Mouse (Mus musculus) NIH3T3 (cell line): Measurements from ENCODE around the gene Dhx9.
A peak's percentile ranks its signal among the peaks of the same experiment; 100 is the strongest.
"Not testable (repeated sequence)": the region's sequence is repeated elsewhere in the genome, so short reads cannot be mapped to it uniquely, and the experiment has no call there.

Source experiments
- DNase-seq: peaks from one replicate; pipeline ENCODE4 v3.0.0-alpha.2; 2012; ENCODE audit warnings: low read depth

Dhx9 gene

DNA sequence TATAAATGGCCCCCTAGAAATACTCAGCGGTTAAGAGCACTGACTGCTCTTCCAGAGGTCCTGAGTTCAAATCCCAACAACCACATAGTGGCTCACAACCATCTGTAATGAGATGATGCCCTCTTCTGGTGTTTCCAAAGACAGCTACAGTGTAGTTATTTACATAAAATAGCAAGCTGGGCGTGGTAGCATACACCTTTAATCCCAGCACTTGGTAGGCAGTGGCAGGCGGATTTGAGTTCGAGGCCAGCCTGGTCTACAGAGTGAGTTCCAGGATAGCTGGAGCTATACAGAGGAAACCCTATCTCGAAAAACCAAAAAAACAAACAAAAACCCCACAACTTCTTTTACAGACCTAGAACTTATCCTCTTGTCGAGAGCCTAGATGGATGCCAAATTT, 1.3 kb downstream of the Dhx9 start:
- not testable (repeated sequence) for DNase-seq

DNA sequence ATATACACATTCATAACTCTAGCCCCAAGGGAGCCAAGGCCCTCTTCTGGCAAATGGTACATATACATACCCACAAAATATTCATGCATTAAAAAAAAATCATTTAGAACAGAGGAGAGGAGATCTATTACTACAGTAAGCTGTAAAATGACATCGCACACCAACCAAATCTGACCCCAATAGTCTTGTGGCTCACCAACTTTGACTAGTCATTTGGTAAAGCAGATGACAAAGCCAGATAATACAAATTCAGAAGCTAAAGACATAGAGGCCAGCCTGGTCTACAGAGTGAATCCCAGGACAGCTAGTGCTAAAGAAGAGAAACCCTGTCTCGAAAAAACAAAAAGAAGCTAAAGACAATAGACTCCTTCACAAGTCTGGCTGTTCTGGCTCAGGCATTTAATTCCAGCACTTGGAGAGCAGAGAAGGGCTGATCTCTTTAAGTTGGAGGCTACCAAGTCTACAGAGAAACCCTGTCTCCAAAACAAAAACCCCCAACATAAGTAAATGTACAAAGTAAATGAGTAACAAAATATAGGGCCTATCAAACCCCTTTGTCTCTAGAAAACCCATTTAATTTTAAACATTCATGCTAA, 2.2 kb downstream of the Dhx9 start:
- peak; percentile 39 for DNase-seq

DNA sequence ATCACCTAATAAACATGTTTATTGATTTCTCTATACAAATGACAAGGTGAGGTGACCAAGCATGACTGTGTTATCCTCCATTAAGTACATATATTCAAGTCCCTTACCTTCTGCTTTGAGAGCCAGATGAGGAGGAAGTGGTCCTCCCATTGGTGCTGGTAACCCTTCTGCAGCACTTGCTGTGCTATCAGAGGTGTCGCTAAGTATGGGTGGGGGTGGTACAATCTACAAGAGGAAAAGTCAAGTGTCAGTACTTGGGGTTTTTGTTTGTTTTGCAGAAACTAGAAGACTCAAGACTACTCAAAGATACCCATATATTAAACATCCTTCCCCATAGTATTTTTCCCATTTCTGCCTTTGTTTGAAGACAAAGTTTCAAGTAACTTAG, 6.4 kb downstream of the Dhx9 start:
- no peak for DNase-seq

DNA sequence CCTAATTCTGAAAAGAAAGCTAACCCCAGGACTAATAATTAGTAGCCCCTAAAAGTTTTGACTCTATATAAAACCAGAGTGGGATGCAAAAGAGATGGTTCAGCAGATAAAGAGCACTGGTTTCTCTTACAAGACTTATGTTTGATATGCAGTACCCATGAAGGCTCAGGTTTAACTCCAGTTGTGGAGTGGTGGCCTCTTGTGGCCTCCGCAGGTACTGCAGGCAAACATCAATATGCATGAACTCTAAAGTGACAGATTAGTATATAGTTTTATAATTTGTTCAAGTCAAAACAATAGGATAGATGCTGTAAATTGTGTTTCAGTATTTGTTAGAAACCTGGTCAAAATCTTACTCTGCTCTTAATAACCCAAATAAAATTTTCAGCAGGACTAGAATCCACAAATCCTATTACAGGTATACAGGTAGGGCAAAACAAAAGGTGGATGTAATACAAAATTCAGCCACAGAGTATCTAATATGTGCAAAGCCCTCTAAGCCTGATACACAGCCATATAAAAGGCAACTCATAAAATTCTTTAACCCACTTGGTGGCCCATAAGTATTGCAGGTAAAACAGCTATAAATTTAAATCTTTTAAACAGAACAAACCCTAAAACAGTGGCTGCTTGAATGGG, 7.0 kb downstream of the Dhx9 start:
- peak; percentile 81 for DNase-seq

DNA sequence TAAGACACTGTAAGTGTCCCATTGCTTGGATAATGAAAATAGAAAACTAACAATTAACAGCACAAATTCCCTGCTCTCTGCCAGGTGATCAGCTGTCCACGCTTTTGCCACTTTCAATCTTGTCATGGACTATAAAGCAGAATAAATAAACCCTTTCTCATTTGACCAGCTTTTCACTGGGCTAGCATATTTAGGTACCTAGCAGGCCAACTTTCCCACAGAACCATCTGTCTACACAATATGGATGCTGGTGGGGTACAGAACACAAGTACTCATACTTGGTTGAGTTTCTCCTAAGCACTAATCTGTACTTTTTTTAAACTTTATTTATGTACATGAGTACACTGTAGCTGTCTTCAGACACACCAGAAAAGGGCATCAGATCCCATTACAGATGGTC, 8.2 kb downstream of the Dhx9 start:
- no peak for DNase-seq

DNA sequence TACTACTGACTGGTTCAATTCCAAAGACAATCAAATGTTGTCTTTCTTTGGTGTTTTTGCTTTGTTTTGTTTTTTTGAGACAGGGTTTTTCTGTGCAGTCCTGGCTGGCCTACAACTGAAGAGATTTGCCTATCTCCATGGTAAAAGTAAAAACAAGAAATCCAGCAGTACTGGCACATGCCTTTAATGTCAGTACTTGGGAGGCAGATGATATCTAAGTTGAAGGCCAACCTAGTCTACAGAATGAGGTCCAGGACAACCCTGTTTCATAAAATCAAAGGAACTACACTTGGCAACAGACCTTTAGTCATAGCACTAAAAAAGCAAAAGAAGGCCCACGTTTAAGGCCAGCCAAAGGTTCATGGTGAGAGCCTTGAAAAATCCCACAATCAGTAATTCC, 25.7 kb downstream of the Dhx9 start:
- no peak for DNase-seq

DNA sequence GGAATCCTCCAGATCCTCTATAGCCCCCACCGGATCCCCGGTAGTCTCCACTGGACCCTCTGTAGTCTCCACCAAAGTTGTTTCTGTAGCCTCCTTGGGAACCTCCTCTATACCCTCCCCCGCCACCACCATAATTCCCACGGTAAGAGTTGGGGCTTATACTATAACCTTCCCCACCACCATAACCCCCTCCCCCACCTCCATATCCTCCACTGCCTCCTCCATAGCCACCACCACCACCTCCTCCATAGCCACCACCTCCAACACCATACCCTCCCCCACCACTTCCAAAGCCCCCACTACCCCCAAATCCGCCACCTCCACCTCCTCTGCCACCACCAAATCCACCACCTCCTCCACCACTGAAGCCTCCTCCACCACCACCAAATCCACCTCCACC, 31.3 kb downstream of the Dhx9 start:
- no peak for DNase-seq

DNA sequence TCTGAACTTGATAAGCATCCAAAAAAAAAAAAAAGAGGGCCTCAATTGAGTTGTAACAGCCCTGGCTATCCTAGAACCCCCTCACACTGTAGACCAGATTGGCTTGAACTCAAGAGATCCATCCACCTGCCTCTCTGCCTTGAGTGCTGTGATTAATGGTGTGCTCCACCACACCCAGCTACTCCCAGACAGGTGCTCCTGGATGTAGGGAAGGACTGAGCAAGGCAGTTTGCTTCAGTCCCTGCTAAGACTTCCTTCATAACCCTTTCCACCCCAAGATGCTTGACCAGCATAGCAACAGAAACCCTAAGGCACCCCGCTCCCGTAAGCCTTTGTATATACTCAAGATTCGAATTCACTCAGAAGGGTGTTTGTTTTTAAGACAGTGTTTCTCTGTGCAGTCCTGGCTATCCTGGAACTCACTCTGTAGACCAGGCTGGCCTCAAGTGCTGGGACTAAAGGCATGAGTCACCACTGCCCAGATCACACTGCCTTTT, 34.3 kb downstream of the Dhx9 start:
- DNase-seq: no peak

DNA sequence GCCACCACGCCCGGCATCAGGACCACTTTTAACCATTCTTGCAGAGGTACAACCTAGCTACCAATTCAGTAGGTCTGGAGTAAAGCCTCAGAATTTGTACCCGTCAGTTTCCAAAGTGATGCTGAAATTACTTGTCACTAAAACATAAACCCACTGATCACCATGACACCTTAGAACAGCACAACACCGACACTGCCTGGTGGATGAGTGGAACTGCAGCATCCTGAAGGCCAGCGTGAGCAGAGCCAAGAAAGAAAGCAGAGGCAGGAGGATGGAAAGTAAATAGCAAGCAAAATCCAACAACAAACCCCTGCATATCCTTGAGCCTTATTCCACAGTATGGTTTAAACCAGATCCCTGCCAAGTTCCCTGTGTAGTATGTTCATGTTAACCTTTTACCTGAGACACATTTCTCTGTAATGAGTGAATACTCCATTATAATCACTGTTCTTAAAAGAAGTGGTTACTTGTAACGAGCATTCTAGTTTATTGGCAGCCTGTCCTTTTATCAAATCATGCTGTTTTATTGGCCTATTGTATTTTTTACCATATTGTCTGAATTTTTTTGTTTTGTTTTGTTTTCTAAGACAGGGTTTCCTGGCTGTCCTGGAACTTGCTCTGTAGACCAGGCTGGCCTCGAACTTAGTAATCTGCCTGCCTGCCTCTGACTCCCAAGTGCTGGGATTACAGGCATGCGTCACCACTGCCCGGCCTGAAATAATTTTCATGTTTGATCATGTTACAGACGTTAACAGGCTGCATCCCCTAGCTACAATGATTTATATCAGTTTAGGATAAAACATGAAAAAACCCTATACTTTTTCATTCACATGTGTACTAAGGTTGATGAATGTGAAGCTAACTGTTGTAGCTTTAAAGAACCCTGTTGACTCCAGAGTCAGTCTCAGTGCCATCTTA, 36.0 kb downstream of the Dhx9 start:
- DNase-seq: peak; percentile 80

DNA sequence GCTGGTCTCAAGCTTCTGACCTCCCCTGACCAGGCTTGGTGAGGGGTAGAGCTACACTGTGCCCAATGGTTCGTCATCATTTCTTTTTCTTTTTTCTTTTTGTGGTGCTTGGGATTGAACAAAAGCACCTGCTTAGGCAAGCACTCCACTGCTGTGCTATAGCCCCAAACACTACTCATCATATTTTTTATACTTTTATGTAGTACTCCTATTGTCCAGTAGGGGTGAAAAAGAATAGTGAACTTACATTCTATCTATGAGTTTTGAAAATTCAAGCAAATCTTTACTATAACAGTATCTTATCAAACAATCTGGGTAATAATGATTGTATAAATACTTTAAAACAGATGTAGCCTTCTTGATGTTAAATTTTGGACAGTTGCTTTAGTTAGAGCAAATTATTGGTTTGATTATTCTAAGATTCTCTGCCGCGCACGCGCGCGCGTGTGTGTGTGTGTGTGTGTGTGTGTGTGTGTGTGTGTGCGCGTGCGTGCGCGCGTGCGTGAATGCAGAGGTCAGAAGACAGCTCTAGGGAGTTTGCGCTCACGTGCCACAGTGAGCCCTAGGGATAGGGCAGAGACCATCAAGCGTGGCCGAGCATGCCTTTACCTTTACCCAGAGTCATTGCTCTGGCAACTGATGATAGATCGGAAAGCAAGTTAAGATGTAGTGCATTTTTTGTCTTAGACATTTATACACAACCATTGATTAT, 41.2 kb downstream of the Dhx9 start:
- DNase-seq: no peak

DNA sequence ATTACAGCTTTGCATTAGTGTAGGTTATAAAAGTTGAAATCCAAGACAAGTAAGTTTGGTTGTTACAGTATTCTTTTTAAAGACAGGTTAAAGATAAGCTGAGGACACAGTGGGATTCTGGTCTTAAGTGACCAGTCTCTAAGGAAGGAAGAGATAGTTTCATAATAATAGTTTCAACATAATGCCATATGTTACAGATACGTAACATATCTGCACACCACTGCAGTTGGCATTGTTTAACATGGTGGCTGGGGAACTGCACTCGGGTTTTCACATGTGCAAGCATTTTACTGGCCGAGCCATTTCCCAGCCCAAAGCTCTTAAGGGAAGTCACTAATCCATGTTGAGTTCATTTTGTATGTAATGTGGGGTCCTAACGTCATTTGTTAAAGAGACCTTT, 43.8 kb downstream of the Dhx9 start:
- no peak for DNase-seq

DNA sequence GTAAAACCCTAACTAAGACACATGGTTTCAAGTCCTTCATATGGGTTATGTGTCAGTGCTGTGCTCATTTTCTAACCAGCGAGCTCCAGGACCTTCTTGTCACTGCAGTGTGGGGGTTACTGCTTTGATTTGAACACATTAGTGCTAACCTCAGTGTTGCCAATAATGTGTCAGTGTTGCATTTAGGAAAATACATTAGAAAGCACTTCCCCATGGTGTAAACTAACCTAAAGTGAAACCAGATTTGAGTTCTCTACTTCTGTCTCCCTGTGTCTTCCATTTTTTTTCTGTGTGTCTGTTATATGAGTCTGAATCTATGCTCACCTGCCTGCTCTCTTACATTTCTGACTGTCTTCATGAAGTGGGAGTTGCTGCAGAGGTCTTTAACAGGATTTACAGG, 44.4 kb downstream of the Dhx9 start:
- DNase-seq: no peak

DNA sequence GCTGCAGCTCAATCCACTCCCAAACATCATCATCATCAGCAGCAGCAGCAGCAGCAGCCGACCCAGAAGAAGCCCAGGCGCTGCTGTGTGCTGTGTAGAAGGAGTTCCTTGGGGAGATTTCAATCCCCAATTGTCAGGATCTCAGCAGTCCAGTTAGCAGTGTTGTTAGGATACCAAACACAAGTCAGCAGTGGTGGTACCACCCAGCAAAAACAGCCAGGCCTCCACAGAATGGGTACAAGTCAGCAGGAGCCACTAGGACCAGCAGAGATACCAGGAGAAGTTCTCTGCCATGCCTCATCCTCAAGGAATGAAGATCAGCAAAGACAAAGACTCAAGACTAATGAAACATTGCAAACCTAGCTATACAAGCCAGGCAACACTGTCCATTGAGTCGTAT, 45.8 kb downstream of the Dhx9 start:
- no peak for DNase-seq

DNA sequence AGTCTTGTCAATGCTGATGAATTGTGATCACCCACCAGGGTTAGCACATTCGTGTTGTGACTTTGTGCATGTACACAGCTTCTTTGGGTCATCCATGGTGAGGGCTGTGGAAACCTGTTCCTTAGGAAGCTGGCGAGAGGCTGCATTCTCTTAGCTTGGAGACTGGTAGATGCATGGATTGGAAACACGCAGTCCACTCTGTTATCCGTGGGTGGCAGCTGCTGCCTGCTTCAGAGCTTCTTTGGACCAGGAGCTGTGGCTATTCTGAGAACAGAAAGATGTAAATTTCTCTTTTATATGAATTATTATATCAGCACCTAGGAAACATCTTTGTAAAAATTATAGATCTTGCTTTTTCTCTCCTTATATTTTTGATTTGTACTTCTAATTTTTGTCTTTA, 46.7 kb downstream of the Dhx9 start:
- no peak for DNase-seq

DNA sequence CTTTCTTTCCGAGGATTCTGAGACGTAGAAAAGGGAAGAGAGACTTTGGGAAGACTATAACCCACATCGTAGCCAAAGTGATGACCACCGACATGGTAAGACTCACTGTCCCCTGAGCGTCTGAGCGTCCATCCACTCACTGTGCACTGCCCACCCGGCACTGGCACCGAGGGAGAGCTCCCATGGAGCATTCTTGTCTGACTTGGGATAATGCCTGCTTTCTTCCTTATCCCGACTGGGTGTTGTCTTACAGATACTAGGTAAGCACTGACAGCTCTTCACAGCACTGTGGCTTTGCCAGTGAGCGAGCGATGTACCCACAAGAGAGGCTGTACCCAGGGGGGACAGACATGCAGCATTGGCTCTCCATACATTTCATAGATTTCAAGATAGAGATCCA, 49.9 kb downstream of the Dhx9 start:
- no peak for DNase-seq

DNA sequence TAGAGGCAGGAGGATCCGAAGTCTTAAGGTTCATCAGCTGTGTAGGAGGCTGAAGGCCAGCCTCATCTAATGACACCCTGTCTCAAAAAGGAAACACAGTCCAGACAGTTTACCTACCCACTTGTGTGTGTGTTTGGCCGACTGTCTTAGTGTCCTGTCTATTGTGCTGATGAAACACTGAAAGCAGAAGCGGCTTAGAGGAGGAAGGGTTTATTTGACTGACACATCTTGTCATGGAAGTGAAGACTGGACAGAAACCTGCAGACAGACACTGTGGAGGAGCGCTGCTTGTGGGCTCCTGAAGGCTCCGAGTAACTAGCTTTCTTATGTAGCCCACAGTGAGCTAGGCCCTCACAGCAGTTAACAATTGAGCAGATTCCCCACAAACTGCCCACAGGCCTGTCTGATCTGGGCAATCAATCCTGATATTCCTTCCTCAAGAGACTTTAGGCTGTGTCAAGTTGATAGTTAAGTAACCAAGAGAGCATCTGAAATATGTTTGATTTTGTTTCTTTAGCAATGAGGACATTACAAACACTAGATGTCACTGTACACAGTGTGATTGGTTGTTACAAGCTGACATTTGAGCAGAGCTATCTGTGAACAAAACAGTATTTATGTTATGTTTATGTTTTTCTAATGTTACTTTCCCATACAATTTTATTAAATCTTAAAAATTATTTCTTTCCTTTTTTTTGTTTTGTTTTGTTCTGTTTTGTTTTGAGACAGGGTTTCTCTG, 53.4 kb downstream of the Dhx9 start:
- DNase-seq: no peak

DNA sequence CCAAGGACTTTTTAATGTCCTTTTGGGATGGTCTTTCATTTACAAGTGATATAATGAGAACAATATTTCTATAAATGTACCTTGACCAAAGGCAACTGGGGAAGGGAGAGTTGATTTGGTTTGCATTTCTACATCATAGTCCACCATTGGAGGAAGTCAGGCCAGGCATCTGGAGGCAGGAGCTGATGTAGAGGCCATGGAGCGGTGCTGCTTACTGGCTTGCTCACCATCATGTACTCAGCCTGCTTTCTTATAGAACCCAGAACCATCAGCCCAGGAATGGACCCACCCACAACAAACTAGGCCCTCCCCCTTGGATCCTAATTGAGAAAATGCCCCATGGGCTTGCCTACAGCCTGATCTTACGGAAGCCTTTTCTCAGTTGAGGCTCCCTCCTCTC, 55.1 kb downstream of the Dhx9 start:
- DNase-seq: no peak

DNA sequence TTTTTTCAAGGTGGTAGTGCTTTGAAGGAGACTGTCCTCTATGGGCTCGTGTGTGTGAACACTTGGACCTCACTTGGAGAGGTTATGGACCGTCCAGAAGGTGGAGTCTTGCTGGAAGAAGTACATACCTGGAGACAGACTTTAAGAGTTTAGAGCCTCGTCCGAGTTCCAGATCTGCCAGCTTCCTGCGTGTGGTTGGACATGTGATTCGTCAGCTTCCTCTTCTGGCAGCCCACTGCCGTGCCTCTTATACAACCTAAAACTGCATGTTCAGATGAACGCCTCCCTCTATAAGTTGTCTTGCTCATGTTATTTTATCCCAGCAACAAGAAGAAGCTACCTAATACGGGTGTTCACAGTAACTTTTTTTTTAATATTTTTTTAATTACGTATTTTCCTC, 55.8 kb downstream of the Dhx9 start:
- DNase-seq: no peak

DNA sequence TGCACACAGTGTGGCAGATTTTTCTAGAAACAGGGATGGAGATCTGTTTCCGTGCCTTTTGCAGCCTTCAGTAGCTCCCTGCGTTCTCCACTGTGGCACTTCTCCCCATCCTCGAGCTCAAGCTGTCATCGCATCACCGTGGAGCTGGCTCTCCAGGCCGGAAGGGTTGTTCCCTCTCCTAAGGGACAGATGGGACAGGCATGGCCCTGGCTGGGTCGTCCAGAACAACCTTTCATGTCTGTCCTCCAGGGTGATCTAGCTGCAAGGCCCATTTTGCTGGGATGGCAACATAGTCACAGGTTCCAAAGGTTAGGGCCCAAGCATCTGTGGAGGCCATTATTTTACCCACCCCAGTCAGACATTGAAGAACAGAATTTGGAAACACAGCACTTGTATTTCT, 56.3 kb downstream of the Dhx9 start:
- no peak for DNase-seq

DNA sequence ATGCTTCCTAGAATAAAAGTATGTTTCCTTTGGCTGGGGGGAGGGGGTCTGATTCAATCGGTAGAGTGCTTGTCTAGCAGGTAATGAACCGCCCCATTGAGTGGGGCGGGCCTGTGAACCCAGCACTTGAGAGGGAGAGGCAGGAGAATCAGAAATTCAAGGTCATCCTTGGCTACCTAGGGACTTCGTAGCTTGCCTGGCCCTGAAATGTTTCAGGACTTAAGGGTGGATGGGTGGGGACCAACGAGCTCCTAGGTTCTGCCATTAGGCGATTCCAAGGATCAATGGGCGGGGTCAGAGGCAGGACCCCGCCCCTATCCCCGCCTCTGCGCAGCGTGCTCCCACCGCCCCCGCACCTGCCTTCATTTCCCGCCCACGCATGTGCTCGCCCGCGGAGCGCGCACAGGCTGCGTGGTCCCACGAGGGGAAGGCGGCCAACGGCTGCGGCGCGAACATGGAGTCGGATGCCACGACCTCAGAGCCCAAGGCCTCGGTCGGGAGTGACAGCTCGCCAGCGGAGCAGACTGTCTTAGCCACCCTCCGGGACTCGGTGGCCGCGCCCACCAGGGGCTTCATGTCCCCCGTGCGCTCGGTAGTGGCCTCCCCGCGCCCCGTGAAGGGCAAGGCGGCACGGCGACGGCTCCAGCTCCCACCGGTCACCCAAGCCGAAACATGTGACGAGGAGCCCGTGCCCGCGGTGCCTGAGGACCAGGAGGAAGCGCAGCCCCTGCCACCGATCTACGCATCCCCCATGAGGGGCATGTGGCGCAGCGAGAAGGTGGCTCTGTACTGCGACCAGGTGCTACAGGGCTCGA, 62.5 kb downstream of the Dhx9 start, which contains the start of gene Shcbp1l:
Gene Shcbp1l, plus strand, starts transcription at position 393 of the 815 bp plus-strand sequence.
- no peak for DNase-seq

DNA sequence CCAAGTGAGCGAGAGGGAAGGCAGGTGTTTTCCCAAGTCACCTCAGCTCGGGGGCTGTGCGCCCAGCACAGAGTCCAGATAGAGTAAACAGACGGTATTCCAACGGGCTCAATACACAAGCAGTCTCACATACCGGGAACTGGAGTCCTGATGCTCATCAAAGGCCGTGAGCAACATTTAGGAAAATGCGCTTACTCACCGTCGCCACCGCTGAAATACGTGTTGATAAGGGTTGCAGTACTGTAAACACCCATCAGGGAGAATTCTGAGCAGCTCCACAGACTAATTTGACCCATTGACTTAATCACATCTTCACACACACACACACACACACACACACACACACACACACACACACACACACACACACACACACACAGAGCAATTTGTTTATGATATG, 63.2 kb downstream of the Dhx9 start:
- no peak for DNase-seq
